Mouse (Mus musculus): ENCODE measurements at regions not wholly inside any gene's neighbourhood (a gene's known extent, or its start where the extent isn't known, plus 50 kb on each side); places are given as distances from the start of the nearest gene placed in this dataset.

- no peak for ATAC-seq
- H3K4me1 ChIP-seq (ENCODE audit: control insufficient read depth, insufficient read depth, low read length): no peaks in the 10 kb centered on the region
- H3K4me2 ChIP-seq (ENCODE audit: low read length): no peak overlapping the region
- H3K36me3 ChIP-seq (ENCODE audit: control insufficient read depth, insufficient read depth, low read length): no peaks in the 10 kb centered on the region
- no peak overlapping the region for H3K4me3 ChIP-seq (ENCODE audit: low read depth, low read length)
- H3K27ac ChIP-seq (ENCODE audit: low read depth, low read length): no peak overlapping the region
- 89% methylated on average over 3 of the region's 3 CpGs for WGBS
- H3K9me3 ChIP-seq (replicated peaks; ENCODE audit: control insufficient read depth, low read length): 0 out of 2 replicates have a peak, but pooled peaks cover 5% of the 10 kb centered on the region
- no peak for DNase-seq (ENCODE audit: low spot score)
- H3K27me3 ChIP-seq (replicated peaks; ENCODE audit: control insufficient read depth, insufficient read depth, low read length): no peaks in the 10 kb centered on the region
- H3K9ac ChIP-seq (ENCODE audit: low read length): no peak overlapping the region
These were observed 143.3 kb downstream of the Snx10 start for GRCm38 (mm10) chr6:51667022-51667421.

- Histone ChIP-seq H3K36me3 (ENCODE audit: control insufficient read depth, insufficient read depth, low read length) (no peaks in the 10 kb centered on the region), H3K4me1 (ENCODE audit: control insufficient read depth, insufficient read depth, low read length) (peaks cover 2% of the 10 kb centered on the region; the same call in 1 of the 2 replicates), H3K9ac (ENCODE audit: low read length) (no peak overlapping the region), H3K9me3 (replicated peaks; ENCODE audit: control insufficient read depth, low read length) (no peaks in the 10 kb centered on the region), H3K4me2 (ENCODE audit: low read length) (no peak overlapping the region), H3K4me3 (ENCODE audit: low read depth, low read length) (no peak overlapping the region), H3K27ac (ENCODE audit: low read depth, low read length) (no peak overlapping the region), H3K27me3 (replicated peaks; ENCODE audit: control insufficient read depth, insufficient read depth, low read length) (no peaks in the 10 kb centered on the region)
- WGBS: 62% methylated on average over 13 of the region's 13 CpGs
- ATAC-seq (no peak), DNase-seq (ENCODE audit: low spot score) (peak; percentile 46)
These were observed 151.7 kb downstream of the Snx10 start for GRCm38 (mm10) chr6:51675342-51675945.

GRCm38 (mm10) chr6:51677162-51677996 lies 153.7 kb downstream of the Snx10 start:
- no peaks in the 10 kb centered on the region for H3K36me3 ChIP-seq (ENCODE audit: control insufficient read depth, insufficient read depth, low read length)
- H3K4me2 ChIP-seq (ENCODE audit: low read length): no peak overlapping the region
- ATAC-seq: no peak
- no peak overlapping the region for H3K4me3 ChIP-seq (ENCODE audit: low read depth, low read length)
- H3K4me1 ChIP-seq (ENCODE audit: control insufficient read depth, insufficient read depth, low read length): peaks cover 2% of the 10 kb centered on the region; the same call in 1 of the 2 replicates
- 86% methylated on average over 12 of the region's 12 CpGs for WGBS
- H3K27me3 ChIP-seq (replicated peaks; ENCODE audit: control insufficient read depth, insufficient read depth, low read length): no peaks in the 10 kb centered on the region
- no peak for DNase-seq (ENCODE audit: low spot score)
- no peak overlapping the region for H3K9ac ChIP-seq (ENCODE audit: low read length)
- H3K9me3 ChIP-seq (replicated peaks; ENCODE audit: control insufficient read depth, low read length): no peaks in the 10 kb centered on the region
- no peak overlapping the region for H3K27ac ChIP-seq (ENCODE audit: low read depth, low read length)

GRCm38 (mm10) chr6:51678743-51679142 lies 155.0 kb downstream of the Snx10 start:
- Histone ChIP-seq H3K36me3 (ENCODE audit: control insufficient read depth, insufficient read depth, low read length) (no peaks in the 10 kb centered on the region), H3K4me3 (ENCODE audit: low read depth, low read length) (no peak overlapping the region), H3K9me3 (replicated peaks; ENCODE audit: control insufficient read depth, low read length) (no peaks in the 10 kb centered on the region), H3K4me1 (ENCODE audit: control insufficient read depth, insufficient read depth, low read length) (peaks cover 2% of the 10 kb centered on the region; the same call in 1 of the 2 replicates), H3K9ac (ENCODE audit: low read length) (no peak overlapping the region), H3K4me2 (ENCODE audit: low read length) (no peak overlapping the region), H3K27ac (ENCODE audit: low read depth, low read length) (no peak overlapping the region), H3K27me3 (replicated peaks; ENCODE audit: control insufficient read depth, insufficient read depth, low read length) (no peaks in the 10 kb centered on the region)
- ATAC-seq: no peak
- DNase-seq (ENCODE audit: low spot score): no peak
- 89% methylated on average over 3 of the region's 3 CpGs for WGBS

GRCm38 (mm10) chr6:51680239-51680857 lies 156.6 kb downstream of the Snx10 start:
- H3K4me1 ChIP-seq (ENCODE audit: control insufficient read depth, insufficient read depth, low read length): peaks cover 8% of the 10 kb centered on the region
- H3K36me3 ChIP-seq (ENCODE audit: control insufficient read depth, insufficient read depth, low read length): no peaks in the 10 kb centered on the region
- H3K9me3 ChIP-seq (replicated peaks; ENCODE audit: control insufficient read depth, low read length): no peaks in the 10 kb centered on the region
- ATAC-seq (no peak), DNase-seq (ENCODE audit: low spot score) (no peak)
- no peak overlapping the region for H3K27ac ChIP-seq (ENCODE audit: low read depth, low read length)
- H3K9ac ChIP-seq (ENCODE audit: low read length): no peak overlapping the region
- WGBS: 64% methylated on average over 10 of the region's 10 CpGs
- no peak overlapping the region for H3K4me3 ChIP-seq (ENCODE audit: low read depth, low read length)
- H3K4me2 ChIP-seq (ENCODE audit: low read length): no peak overlapping the region
- H3K27me3 ChIP-seq (replicated peaks; ENCODE audit: control insufficient read depth, insufficient read depth, low read length): no peaks in the 10 kb centered on the region

GRCm38 (mm10) chr6:51683131-51683530 lies 159.4 kb downstream of the Snx10 start:
- peaks cover 6% of the 10 kb centered on the region; the same call in 1 of the 2 replicates for H3K4me1 ChIP-seq (ENCODE audit: control insufficient read depth, insufficient read depth, low read length)
- no peak overlapping the region for H3K9ac ChIP-seq (ENCODE audit: low read length)
- no peak overlapping the region for H3K27ac ChIP-seq (ENCODE audit: low read depth, low read length)
- no peak overlapping the region for H3K4me3 ChIP-seq (ENCODE audit: low read depth, low read length)
- ATAC-seq (no peak), DNase-seq (ENCODE audit: low spot score) (no peak)
- H3K4me2 ChIP-seq (ENCODE audit: low read length): no peak overlapping the region
- 94% methylated on average over 5 of the region's 5 CpGs for WGBS
- H3K27me3 ChIP-seq (replicated peaks; ENCODE audit: control insufficient read depth, insufficient read depth, low read length): no peaks in the 10 kb centered on the region
- no peaks in the 10 kb centered on the region for H3K36me3 ChIP-seq (ENCODE audit: control insufficient read depth, insufficient read depth, low read length)
- H3K9me3 ChIP-seq (replicated peaks; ENCODE audit: control insufficient read depth, low read length): no peaks in the 10 kb centered on the region

- no peak for DNase-seq (ENCODE audit: low spot score)
- H3K27me3 ChIP-seq (replicated peaks; ENCODE audit: control insufficient read depth, insufficient read depth, low read length): no peaks in the 10 kb centered on the region
- peaks cover 6% of the 10 kb centered on the region; the same call in 1 of the 2 replicates for H3K4me1 ChIP-seq (ENCODE audit: control insufficient read depth, insufficient read depth, low read length)
- H3K36me3 ChIP-seq (ENCODE audit: control insufficient read depth, insufficient read depth, low read length): no peaks in the 10 kb centered on the region
- no peak overlapping the region for H3K4me2 ChIP-seq (ENCODE audit: low read length)
- WGBS: 44% methylated on average over 8 of the region's 8 CpGs
- no peak overlapping the region for H3K27ac ChIP-seq (ENCODE audit: low read depth, low read length)
- H3K9me3 ChIP-seq (replicated peaks; ENCODE audit: control insufficient read depth, low read length): no peaks in the 10 kb centered on the region
- no peak overlapping the region for H3K9ac ChIP-seq (ENCODE audit: low read length)
- no peak overlapping the region for H3K4me3 ChIP-seq (ENCODE audit: low read depth, low read length)
- no peak for ATAC-seq
These were observed 162.1 kb downstream of the Snx10 start for GRCm38 (mm10) chr6:51685651-51686287.

GRCm38 (mm10) chr6:51690795-51691563 lies 167.3 kb downstream of the Snx10 start:
- H3K9me3 ChIP-seq (replicated peaks; ENCODE audit: control insufficient read depth, low read length): no peaks in the 10 kb centered on the region
- H3K4me2 ChIP-seq (ENCODE audit: low read length): no peak overlapping the region
- H3K27ac ChIP-seq (ENCODE audit: low read depth, low read length): no peak overlapping the region
- WGBS: 89% methylated on average over 13 of the region's 13 CpGs
- DNase-seq (ENCODE audit: low spot score) (no peak), ATAC-seq (no peak)
- H3K27me3 ChIP-seq (replicated peaks; ENCODE audit: control insufficient read depth, insufficient read depth, low read length): no peaks in the 10 kb centered on the region
- H3K4me3 ChIP-seq (ENCODE audit: low read depth, low read length): no peak overlapping the region
- H3K36me3 ChIP-seq (ENCODE audit: control insufficient read depth, insufficient read depth, low read length): no peaks in the 10 kb centered on the region
- H3K9ac ChIP-seq (ENCODE audit: low read length): no peak overlapping the region
- peaks cover 4% of the 10 kb centered on the region; the same call in 1 of the 2 replicates for H3K4me1 ChIP-seq (ENCODE audit: control insufficient read depth, insufficient read depth, low read length)

Data from forebrain, embryonic 14.5 days (tissue).